ENCODE assay signal across 7 mouse cellular contexts in genomic region chr2:127757171-127757570, GRCm38 (mm10). TPM values are rescaled to one million over a fixed set of nuclear protein-coding genes. Genes with fewer than 3 reads are reported as not detected.
DNase-seq lines count a peak whose midpoint lies in the region; ATAC-seq lines count a peak whose summit lies in the region.

No protein-coding gene starts in this region.

- ATAC-seq in erythroid progenitor cell, adult 5-6 weeks (replicated peaks; ENCODE audit: low FRiP score, poor library complexity, severe bottlenecking), result no peak

- intact Hi-C loops in left cerebral cortex, postnatal 14 days (cut with DNase I), result no loop called here

- DNase-seq in brain, adult 2 months (ENCODE audit: low read depth, low spot score), result peak; percentile 97
- peak; percentile 18 for DNase-seq in brain, embryonic 18.5 days (ENCODE audit: low read depth, low spot score)
- peak; percentile 46 to 51 for DNase-seq in frontal cortex, postnatal 36 days (ENCODE audit: low spot score in 2 of 2)
- peak; percentile 60 to 75 for DNase-seq in left cerebral cortex, postnatal 14 days (ENCODE audit: low spot score in 2 of 2)
- DNase-seq in skeletal muscle tissue, adult 2 months (ENCODE audit: low read depth, low spot score), result peak; percentile 65
- DNase-seq in kidney, postnatal 14 days, result no peak

RNA-seq across cellular contexts. Expression of gene Mall, which starts 27.4 kb away (rescaled TPM):
- total RNA-seq in left cerebral cortex, postnatal 14 days (2021), result 1 to 10 TPM in 1 of 2 experiments, under 1 TPM in 1; 0.80 to 1.2 TPM
- not detected in 2 replicates for total RNA-seq in erythroid progenitor cell, adult 5-6 weeks (2015; ENCODE audit: low replicate concordance)
- not detected in 2 replicates for total RNA-seq in erythroid progenitor cell, adult 5-6 weeks (2017; ENCODE audit: low replicate concordance)

RNA-seq across cellular contexts. Expression of gene Nphp1, which starts 31.5 kb away (rescaled TPM):
- total RNA-seq in left cerebral cortex, postnatal 14 days (2021), result 10 to 100 TPM; 17.6 to 20.1 TPM
- total RNA-seq in erythroid progenitor cell, adult 5-6 weeks (2015; ENCODE audit: low replicate concordance), result 8.4 and 12.3 TPM in 2 replicates
- 2.0 and 4.5 TPM in 2 replicates for total RNA-seq in erythroid progenitor cell, adult 5-6 weeks (2017; ENCODE audit: low replicate concordance)

RNA-seq across cellular contexts. Expression of gene Mtln, which starts 35.1 kb away (rescaled TPM):
- total RNA-seq in left cerebral cortex, postnatal 14 days (2021), result 10 to 100 TPM; 46.8 to 49.7 TPM
- total RNA-seq in erythroid progenitor cell, adult 5-6 weeks (2015; ENCODE audit: low replicate concordance), result 1.4 TPM in 1 of 2 replicates, not detected in the other
- total RNA-seq in erythroid progenitor cell, adult 5-6 weeks (2017; ENCODE audit: low replicate concordance), result 5.8 and 7.5 TPM in 2 replicates

Comparison
In these comparisons a context has a peak if more than half of its experiments do, and no peak if none do; other contexts are left out.
1. RNA of gene Mtln, which starts 35.1 kb away (total RNA-seq): 46.8 to 49.7 TPM in left cerebral cortex, postnatal 14 days; 1.4 to 7.5 TPM in erythroid progenitor cell, adult 5-6 weeks; every median in the first group is over 4 times any median in the second.